Mouse (Mus musculus) cortical plate, adult 2 months (tissue): ENCODE results near the gene Pim3. TPM values are rescaled to one million over a fixed set of nuclear protein-coding genes. Genes with fewer than 3 reads are reported as not detected.

Experiments used
- H3K27ac ChIP-seq: fragments of 200-500 bp; 2 replicates; pipeline ENCODE4 v1.5.1; 2012; ENCODE audit warnings: low read length, control low read depth, inconsistent platforms; ENCODE audit not compliant: insufficient read depth
- H3K4me1 ChIP-seq: fragments of 200-500 bp; 2 replicates; pipeline ENCODE4 v1.6.1; 2011; ENCODE audit warnings: low read length; ENCODE audit not compliant: control insufficient read depth, insufficient read depth
- H3K4me3 ChIP-seq: fragments of 200-500 bp; 2 replicates; pipeline ENCODE4 v1.5.1; 2011; ENCODE audit warnings: mild to moderate bottlenecking, low read length, control low read depth; ENCODE audit not compliant: insufficient read depth
- CTCF ChIP-seq: fragments of 200-500 bp; IDR thresholded peaks from 2 replicates; pipeline ENCODE4 v1.5.1; 2011; ENCODE audit warnings: mild to moderate bottlenecking, control low read depth, low read length; ENCODE audit not compliant: insufficient read depth; ENCODE audit errors: extremely low read depth
- POLR2A ChIP-seq: fragments of 200-500 bp; IDR thresholded peaks from 2 replicates; pipeline ENCODE4 v1.6.1; 2011; ENCODE audit warnings: mild to moderate bottlenecking, low read length, control low read depth; ENCODE audit not compliant: insufficient read depth; ENCODE audit errors: extremely low read depth
- polyA plus RNA-seq: library from polyadenylated mRNA; depleted of rRNA; stranded (reverse); fragments of >200 nt; gene quantifications from 2 replicates; pipeline ENCODE4 v1.2.3, GENCODE M21; 2012

The Pim3 gene
- polyA plus RNA-seq, 1 experiment, result 16.7 TPM

- H3K27ac ChIP-seq, result no peak overlapping the region
- no peak overlapping the region for H3K4me3 ChIP-seq
- H3K4me1 ChIP-seq, result peaks cover 2% of the 10 kb centered on the region; the same call in 1 of the 2 replicates
- TF ChIP-seq POLR2A, result no peak
- TF ChIP-seq CTCF, result no peak
These were observed 13.7 kb downstream of the Pim3 start for GRCm38 (mm10) chr15:88875625-88876081.

GRCm38 (mm10) chr15:88876155-88877020, 14.4 kb downstream of the Pim3 start:
- Histone ChIP-seq H3K27ac (no peak overlapping the region), H3K4me3 (no peak overlapping the region), H3K4me1 (peaks cover 2% of the 10 kb centered on the region; the same call in 1 of the 2 replicates)
- TF ChIP-seq CTCF, result peak; percentile 67
- TF ChIP-seq POLR2A, result no peak

GRCm38 (mm10) chr15:88877021-88877400, 15.0 kb downstream of the Pim3 start:
- Histone ChIP-seq H3K4me1 (peaks cover 2% of the 10 kb centered on the region; the same call in 1 of the 2 replicates), H3K4me3 (no peak overlapping the region), H3K27ac (no peak overlapping the region)
- no peak for TF ChIP-seq CTCF
- TF ChIP-seq POLR2A, result no peak

DNA sequence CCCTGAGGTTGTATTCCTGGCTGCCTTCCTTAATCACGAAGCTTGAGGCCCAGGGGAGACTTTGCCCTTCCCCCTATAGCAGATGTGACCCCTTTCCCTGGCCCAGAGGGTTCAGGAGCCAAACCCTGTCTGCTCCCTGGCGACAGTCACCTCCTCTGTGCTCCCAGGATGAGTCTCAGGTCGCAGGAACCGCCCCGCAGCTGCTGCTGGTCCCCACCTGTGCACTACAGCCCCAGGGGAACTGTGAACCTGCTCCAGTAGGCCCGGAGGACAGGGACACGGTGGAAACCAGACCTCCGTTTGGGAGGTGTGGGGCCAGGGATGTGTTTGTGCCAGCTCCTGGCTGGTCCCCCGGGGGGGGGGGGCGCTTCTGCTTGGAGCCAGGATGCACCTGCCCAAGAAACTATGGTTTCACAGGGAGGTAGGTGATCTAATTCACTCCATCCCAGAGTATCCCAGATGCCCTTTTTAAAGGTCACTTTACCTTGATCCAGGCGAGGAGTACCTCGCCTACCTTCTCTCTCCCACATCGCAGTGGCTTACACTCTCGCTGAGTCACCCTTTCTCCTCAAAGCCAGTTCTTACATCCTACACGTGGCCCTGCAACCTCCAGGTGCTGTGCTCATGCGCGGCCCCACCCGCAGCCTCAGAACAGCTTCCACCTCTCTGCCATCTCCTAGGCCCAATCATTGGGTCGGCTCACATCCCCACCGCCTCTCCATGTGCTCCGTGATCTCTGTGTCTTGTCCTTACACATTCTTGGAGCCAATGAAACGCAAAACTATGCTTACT, 19.5 kb downstream of the Pim3 start:
- TF ChIP-seq CTCF (no peak), POLR2A (no peak)
- H3K27ac ChIP-seq, result no peak overlapping the region
- H3K4me1 ChIP-seq, result peaks cover 2% of the 10 kb centered on the region; the same call in 1 of the 2 replicates
- no peak overlapping the region for H3K4me3 ChIP-seq

GRCm38 (mm10) chr15:88882851-88883250, 20.9 kb downstream of the Pim3 start:
- Histone ChIP-seq H3K4me3 (no peak overlapping the region), H3K4me1 (no peaks in the 10 kb centered on the region), H3K27ac (no peak overlapping the region)
- TF ChIP-seq CTCF, result no peak
- no peak for TF ChIP-seq POLR2A

GRCm38 (mm10) chr15:88883342-88883741, 21.4 kb downstream of the Pim3 start:
- Histone ChIP-seq H3K4me1 (no peaks in the 10 kb centered on the region), H3K4me3 (no peak overlapping the region), H3K27ac (no peak overlapping the region)
- TF ChIP-seq CTCF, result no peak

- H3K4me1 ChIP-seq, result no peaks in the 10 kb centered on the region
- TF ChIP-seq CTCF, result no peak
- TF ChIP-seq POLR2A, result no peak
- no peak overlapping the region for H3K27ac ChIP-seq
- H3K4me3 ChIP-seq, result no peak overlapping the region
These were observed 23.4 kb downstream of the Pim3 start for GRCm38 (mm10) chr15:88885376-88885775.

- Histone ChIP-seq H3K27ac (no peak overlapping the region), H3K4me3 (no peak overlapping the region), H3K4me1 (peaks cover 2% of the 10 kb centered on the region; the same call in 1 of the 2 replicates)
- TF ChIP-seq POLR2A, result no peak
- no peak for TF ChIP-seq CTCF
These were observed 27.0 kb downstream of the Pim3 start for GRCm38 (mm10) chr15:88889032-88889431.

DNA sequence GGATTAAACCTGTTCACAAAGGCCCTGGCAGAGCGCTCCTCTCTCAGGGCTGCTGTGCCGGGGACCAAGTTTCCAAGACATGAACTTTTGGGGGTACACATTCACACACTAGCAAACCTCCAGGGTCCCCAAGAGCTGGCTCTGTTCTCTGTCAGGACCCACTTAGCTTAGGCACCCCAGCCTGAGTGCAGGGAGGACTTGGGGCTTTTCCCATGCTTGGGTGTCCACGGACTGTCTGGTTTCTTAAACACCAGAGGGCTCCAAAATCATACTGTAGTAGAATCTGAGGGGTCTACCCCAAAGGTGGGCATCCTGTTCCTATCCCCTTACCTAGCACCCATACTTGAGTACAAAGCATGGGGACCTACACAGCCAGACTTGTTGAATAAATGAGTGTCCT, 28.0 kb downstream of the Pim3 start:
- TF ChIP-seq POLR2A (no peak), CTCF (no peak)
- Histone ChIP-seq H3K27ac (no peak overlapping the region), H3K4me3 (no peak overlapping the region; the same call in 1 of the 2 replicates), H3K4me1 (peaks cover 2% of the 10 kb centered on the region; the same call in 1 of the 2 replicates)
